Mouse (Mus musculus): ENCODE results near the gene Gm5134. TPM values are rescaled to one million over a fixed set of nuclear protein-coding genes. Genes with fewer than 3 reads are reported as not detected.

Gm5134 gene
- total RNA-seq, 2 experiments from 2014 or later = not detected

DNA sequence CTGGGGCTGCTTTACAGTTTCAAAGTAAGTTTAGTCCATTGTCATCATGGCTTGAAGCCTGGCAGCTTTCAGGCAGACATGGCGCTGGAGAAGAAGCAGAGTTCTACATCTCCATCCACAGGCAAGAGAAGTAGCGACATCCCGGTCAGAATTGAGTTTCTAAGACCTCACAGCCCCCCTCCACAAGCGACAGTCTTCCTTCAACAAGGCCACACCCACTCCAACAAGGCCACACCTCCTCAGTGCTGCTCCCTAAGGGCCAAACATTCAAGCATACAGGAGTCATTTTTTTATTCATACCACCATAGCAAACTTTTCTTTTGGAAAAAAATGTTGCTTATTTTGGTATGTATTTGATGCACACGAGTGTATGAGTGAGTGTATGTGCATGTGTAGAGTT, 76.2 kb downstream of the Gm5134 start:
- ATAC-seq (replicated peaks; ENCODE audit: low FRiP score, poor library complexity, severe bottlenecking) = no peak

- peak; percentile 23 for ATAC-seq (replicated peaks; ENCODE audit: low FRiP score, poor library complexity, severe bottlenecking)
Observed at GRCm38 (mm10) chr10:76031511-76032401, 77.4 kb downstream of the Gm5134 start.

- ATAC-seq (replicated peaks; ENCODE audit: low FRiP score, poor library complexity, severe bottlenecking) = peak; percentile 100
Observed at GRCm38 (mm10) chr10:76032402-76033118, 78.2 kb downstream of the Gm5134 start, which contains the start of gene Zfp280b. TSS of gene Zfp280b (plus strand) at chr10:76032650.

GRCm38 (mm10) chr10:76033119-76033455, 78.8 kb downstream of the Gm5134 start:
- ATAC-seq (replicated peaks; ENCODE audit: low FRiP score, poor library complexity, severe bottlenecking) = peak; percentile 8; the same call in 1 of the 2 replicates

GRCm38 (mm10) chr10:76034001-76034600, 79.8 kb downstream of the Gm5134 start:
- no peak for ATAC-seq (replicated peaks; ENCODE audit: low FRiP score, poor library complexity, severe bottlenecking)

DNA sequence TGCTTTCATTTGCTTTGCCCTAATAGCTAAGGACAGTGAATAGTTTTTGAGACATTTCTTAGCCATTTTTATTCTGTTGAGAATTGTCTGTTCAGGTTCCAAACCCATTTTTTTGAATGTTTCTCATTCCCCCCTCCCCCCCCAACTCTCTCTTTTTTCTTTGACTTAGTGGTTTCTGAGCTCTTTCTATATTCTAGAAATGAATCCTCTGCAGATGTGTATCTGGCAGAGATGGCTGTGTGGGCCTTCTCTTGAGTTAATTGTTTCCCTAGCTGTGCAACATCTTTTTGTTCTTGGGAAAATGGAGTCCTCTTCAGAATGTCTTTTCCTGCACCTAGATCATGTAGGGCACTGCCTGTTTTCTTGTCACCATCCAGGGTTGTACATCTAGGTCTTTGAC, 81.0 kb downstream of the Gm5134 start:
- no peak for ATAC-seq (replicated peaks; ENCODE audit: low FRiP score, poor library complexity, severe bottlenecking)

GRCm38 (mm10) chr10:76036962-76037361, 82.6 kb downstream of the Gm5134 start:
- no peak for ATAC-seq (replicated peaks; ENCODE audit: low FRiP score, poor library complexity, severe bottlenecking)

- ATAC-seq (replicated peaks; ENCODE audit: low FRiP score, poor library complexity, severe bottlenecking) = no peak
Observed at GRCm38 (mm10) chr10:76045343-76045742, 91.0 kb downstream of the Gm5134 start.

GRCm38 (mm10) chr10:76046754-76047153, 92.4 kb downstream of the Gm5134 start:
- no peak for ATAC-seq (replicated peaks; ENCODE audit: low FRiP score, poor library complexity, severe bottlenecking)

- no peak for ATAC-seq (replicated peaks; ENCODE audit: low FRiP score, poor library complexity, severe bottlenecking)
Observed at GRCm38 (mm10) chr10:76047182-76047869, 93.0 kb downstream of the Gm5134 start.

GRCm38 (mm10) chr10:76048967-76049366, 94.7 kb downstream of the Gm5134 start:
- ATAC-seq (replicated peaks; ENCODE audit: low FRiP score, poor library complexity, severe bottlenecking) = no peak

GRCm38 (mm10) chr10:76051860-76052259, 97.5 kb downstream of the Gm5134 start:
- no peak for ATAC-seq (replicated peaks; ENCODE audit: low FRiP score, poor library complexity, severe bottlenecking)

Other genes starting within 250 kb of the Gm5134 start
- 108 and 136 TPM in 2 replicates for gene Cabin1, start 190.2 kb upstream of the Gm5134 start, total RNA-seq (2015; ENCODE audit: low replicate concordance)
- gene Cabin1, start 190.2 kb upstream of the Gm5134 start, total RNA-seq (2017; ENCODE audit: low replicate concordance) = 115 and 143 TPM in 2 replicates
- gene Ddt, start 181.1 kb upstream of the Gm5134 start, total RNA-seq (2015; ENCODE audit: low replicate concordance) = 33.5 TPM in 1 of 2 replicates, not detected in the other
- gene Ddt, start 181.1 kb upstream of the Gm5134 start, total RNA-seq (2017; ENCODE audit: low replicate concordance) = not detected in 2 replicates
- not detected in 2 replicates for gene Gm20441, start 173.6 kb upstream of the Gm5134 start, total RNA-seq (2015; ENCODE audit: low replicate concordance)
- not detected in 2 replicates for gene Gm20441, start 173.6 kb upstream of the Gm5134 start, total RNA-seq (2017; ENCODE audit: low replicate concordance)
- 1.3 TPM in 1 of 2 replicates, not detected in the other for gene Gstt3, start 173.1 kb upstream of the Gm5134 start, total RNA-seq (2015; ENCODE audit: low replicate concordance)
- gene Gstt3, start 173.1 kb upstream of the Gm5134 start, total RNA-seq (2017; ENCODE audit: low replicate concordance) = 0.13 TPM in 1 of 2 replicates, not detected in the other
- gene Gstt1, start 155.9 kb upstream of the Gm5134 start, total RNA-seq (2015; ENCODE audit: low replicate concordance) = 25.6 and 29.3 TPM in 2 replicates
- gene Gstt1, start 155.9 kb upstream of the Gm5134 start, total RNA-seq (2017; ENCODE audit: low replicate concordance) = 18.0 and 25.6 TPM in 2 replicates
- gene Gstt4, start 132.0 kb upstream of the Gm5134 start, total RNA-seq (2015; ENCODE audit: low replicate concordance) = not detected in 2 replicates
- gene Gstt4, start 132.0 kb upstream of the Gm5134 start, total RNA-seq (2017; ENCODE audit: low replicate concordance) = not detected in 2 replicates
- gene Gstt2, start 117.1 kb upstream of the Gm5134 start, total RNA-seq (2015; ENCODE audit: low replicate concordance) = 18.4 and 20.5 TPM in 2 replicates
- 9.8 and 42.0 TPM in 2 replicates for gene Gstt2, start 117.1 kb upstream of the Gm5134 start, total RNA-seq (2017; ENCODE audit: low replicate concordance)
- 49.4 and 54.9 TPM in 2 replicates for gene Mif, start 94.3 kb upstream of the Gm5134 start, total RNA-seq (2015; ENCODE audit: low replicate concordance)
- 14.8 and 26.6 TPM in 2 replicates for gene Mif, start 94.3 kb upstream of the Gm5134 start, total RNA-seq (2017; ENCODE audit: low replicate concordance)
- gene Derl3, start 61.1 kb upstream of the Gm5134 start, total RNA-seq (2015; ENCODE audit: low replicate concordance) = not detected in 2 replicates
- gene Derl3, start 61.1 kb upstream of the Gm5134 start, total RNA-seq (2017; ENCODE audit: low replicate concordance) = not detected in 2 replicates
- 50.1 and 67.9 TPM in 2 replicates for gene Smarcb1, start 32.9 kb upstream of the Gm5134 start, total RNA-seq (2015; ENCODE audit: low replicate concordance)
- 32.1 and 39.3 TPM in 2 replicates for gene Smarcb1, start 32.9 kb upstream of the Gm5134 start, total RNA-seq (2017; ENCODE audit: low replicate concordance)
- gene Chchd10, start 21.4 kb upstream of the Gm5134 start, total RNA-seq (2015; ENCODE audit: low replicate concordance) = 101 and 127 TPM in 2 replicates
- 40.2 and 60.3 TPM in 2 replicates for gene Chchd10, start 21.4 kb upstream of the Gm5134 start, total RNA-seq (2017; ENCODE audit: low replicate concordance)
- 0.72 TPM in 1 of 2 replicates, not detected in the other for gene Mmp11, start 18.0 kb upstream of the Gm5134 start, total RNA-seq (2015; ENCODE audit: low replicate concordance)
- gene Mmp11, start 18.0 kb upstream of the Gm5134 start, total RNA-seq (2017; ENCODE audit: low replicate concordance) = 0.68 TPM in 1 of 2 replicates, not detected in the other
- gene Gm867, start 13.8 kb upstream of the Gm5134 start, total RNA-seq (2015; ENCODE audit: low replicate concordance) = 525 and 583 TPM in 2 replicates
- 86.0 and 101 TPM in 2 replicates for gene Gm867, start 13.8 kb upstream of the Gm5134 start, total RNA-seq (2017; ENCODE audit: low replicate concordance)
- gene Vpreb3, start 11.5 kb upstream of the Gm5134 start, total RNA-seq (2015; ENCODE audit: low replicate concordance) = 85.1 and 89.7 TPM in 2 replicates
- gene Vpreb3, start 11.5 kb upstream of the Gm5134 start, total RNA-seq (2017; ENCODE audit: low replicate concordance) = 31.5 and 39.7 TPM in 2 replicates
- gene Zfp280b, start 78.1 kb downstream of the Gm5134 start, total RNA-seq (2015; ENCODE audit: low replicate concordance) = 10.1 and 12.3 TPM in 2 replicates
- gene Zfp280b, start 78.1 kb downstream of the Gm5134 start, total RNA-seq (2017; ENCODE audit: low replicate concordance) = 3.0 and 3.7 TPM in 2 replicates
- gene Slc5a4b, start 156.4 kb downstream of the Gm5134 start, total RNA-seq (2015; ENCODE audit: low replicate concordance) = not detected in 2 replicates
- not detected in 2 replicates for gene Slc5a4b, start 156.4 kb downstream of the Gm5134 start, total RNA-seq (2017; ENCODE audit: low replicate concordance)
- gene Slc5a4a, start 192.9 kb downstream of the Gm5134 start, total RNA-seq (2015; ENCODE audit: low replicate concordance) = not detected in 2 replicates
- not detected in 2 replicates for gene Slc5a4a, start 192.9 kb downstream of the Gm5134 start, total RNA-seq (2017; ENCODE audit: low replicate concordance)